Mouse (Mus musculus) olfactory bulb, adult 2 months (tissue): ENCODE results near the gene Snd1.

ENCODE experiments used
- CTCF ChIP-seq: fragments of 200-500 bp; IDR thresholded peaks from 2 replicates; pipeline ENCODE4 v1.5.1; 2012; ENCODE audit warnings: low read depth, mild to moderate bottlenecking, low read length, moderate library complexity; ENCODE audit not compliant: insufficient read depth
- POLR2A ChIP-seq: fragments of 200-500 bp; IDR thresholded peaks from 2 replicates; pipeline ENCODE4 v1.6.1; 2012; ENCODE audit warnings: mild to moderate bottlenecking, low read depth, low read length, moderate library complexity; ENCODE audit not compliant: insufficient read depth

DNA sequence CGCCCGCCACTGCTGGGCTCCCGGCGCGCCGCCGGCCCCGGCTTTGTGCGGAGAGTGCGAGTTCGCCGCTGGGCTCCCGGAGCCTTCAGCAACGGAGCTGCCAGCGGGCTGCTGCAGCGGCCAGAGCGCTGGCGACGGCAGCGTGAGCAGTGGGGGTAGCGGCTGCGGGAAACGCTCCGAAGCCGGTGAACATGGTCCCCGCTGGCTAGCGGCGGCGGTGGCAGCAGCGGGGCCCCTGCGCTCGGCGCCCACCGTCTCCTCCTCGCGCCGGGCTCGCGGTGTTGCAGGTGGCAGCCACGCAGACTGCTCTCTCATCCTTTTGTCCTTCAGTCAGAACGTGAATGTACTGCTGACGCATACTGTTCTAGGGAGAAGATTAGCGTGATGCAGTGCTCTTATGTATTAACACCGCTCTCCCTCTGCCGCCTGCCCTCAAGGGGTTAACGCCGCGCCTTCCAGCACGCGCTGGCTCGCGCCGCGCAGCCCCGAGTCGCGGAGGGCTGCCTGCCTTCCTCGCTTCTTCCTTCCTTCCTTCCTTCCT is 357.9 kb downstream of the Snd1 start:
- no peak for TF ChIP-seq POLR2A
- no peak for TF ChIP-seq CTCF
